Mouse (Mus musculus) neural tube, embryonic 11.5 days (tissue): Measurements from ENCODE around the gene Arl5c. TPM values are rescaled to one million over a fixed set of nuclear protein-coding genes. Genes with fewer than 3 reads are reported as not detected.
"Not testable (repeated sequence)": the region's sequence is repeated elsewhere in the genome, so short reads cannot be mapped to it uniquely, and the experiment has no call there.

Experiments used
- ATAC-seq: fragments of 200-750 bp; cut with Nextera tagmentation; 2 replicates; pipeline ENCODE4 v1.8.0; 2017; ENCODE audit warnings: moderate number of reproducible peaks, mild to moderate bottlenecking, moderate TSS enrichment, moderate library complexity; ENCODE audit not compliant: insufficient read depth, low FRiP score, low TSS enrichment
- DNase-seq: peaks from one replicate; pipeline ENCODE4 v3.0.0-alpha.2; 2015; ENCODE audit warnings: low spot score
- H3K27ac ChIP-seq: fragments of 300-500 bp; sonication (generic); 2 replicates; pipeline ENCODE4 v1.5.1; 2014; ENCODE audit warnings: low read depth, mild to moderate bottlenecking, low read length
- H3K27me3 ChIP-seq: fragments of 300-500 bp; sonication (generic); 2 replicates; pipeline ENCODE4 v1.6.1; 2014; ENCODE audit warnings: mild to moderate bottlenecking, low read length, mixed read lengths; ENCODE audit not compliant: control insufficient read depth, insufficient read depth
- H3K36me3 ChIP-seq: fragments of 300-500 bp; sonication (generic); 2 replicates; pipeline ENCODE4 v1.6.1; 2014; ENCODE audit warnings: mild to moderate bottlenecking, low read length, moderate library complexity, mixed read lengths; ENCODE audit not compliant: control insufficient read depth, insufficient read depth
- H3K4me1 ChIP-seq: fragments of 300-500 bp; sonication (generic); 2 replicates; pipeline ENCODE4 v1.6.1; 2014; ENCODE audit warnings: low read length, mixed read lengths; ENCODE audit not compliant: control insufficient read depth, insufficient read depth
- H3K4me2 ChIP-seq: fragments of 300-500 bp; sonication (generic); 2 replicates; pipeline ENCODE4 v1.6.1; 2014; ENCODE audit warnings: low read depth, mild to moderate bottlenecking, moderate library complexity
- H3K4me3 ChIP-seq: fragments of 300-500 bp; sonication (generic); 2 replicates; pipeline ENCODE4 v1.5.1; 2014; ENCODE audit warnings: low read depth, low read length
- H3K9ac ChIP-seq: fragments of 300-500 bp; sonication (generic); 2 replicates; pipeline ENCODE4 v1.6.1; 2014; ENCODE audit warnings: mild to moderate bottlenecking, low read length
- H3K9me3 ChIP-seq: fragments of 300-500 bp; sonication (generic); 2 replicates; pipeline ENCODE4 v1.6.1; 2016; ENCODE audit warnings: low read length; ENCODE audit not compliant: control insufficient read depth
- WGBS: fragments of 180-500 bp; shearing (Covaris S2); extraction: QIAGEN DNeasy Blood & Tissue Kit; methylation state at CpG from one replicate; pipeline ENCODE4 v1.1.7; 2014; 5-methylcytosine and 5-hydroxymethylcytosine counted together
- polyA plus RNA-seq: library from polyadenylated mRNA; unstranded; fragments of >200 nt; fragmentation: Nextera tagmentation; extraction: Ambion mirVana; gene quantifications from 2 replicates; pipeline ENCODE4 v1.2.1, GENCODE M21; 2014

The Arl5c gene
- polyA plus RNA-seq, 1 experiment from 2014 or later, result 10.6 TPM

DNA sequence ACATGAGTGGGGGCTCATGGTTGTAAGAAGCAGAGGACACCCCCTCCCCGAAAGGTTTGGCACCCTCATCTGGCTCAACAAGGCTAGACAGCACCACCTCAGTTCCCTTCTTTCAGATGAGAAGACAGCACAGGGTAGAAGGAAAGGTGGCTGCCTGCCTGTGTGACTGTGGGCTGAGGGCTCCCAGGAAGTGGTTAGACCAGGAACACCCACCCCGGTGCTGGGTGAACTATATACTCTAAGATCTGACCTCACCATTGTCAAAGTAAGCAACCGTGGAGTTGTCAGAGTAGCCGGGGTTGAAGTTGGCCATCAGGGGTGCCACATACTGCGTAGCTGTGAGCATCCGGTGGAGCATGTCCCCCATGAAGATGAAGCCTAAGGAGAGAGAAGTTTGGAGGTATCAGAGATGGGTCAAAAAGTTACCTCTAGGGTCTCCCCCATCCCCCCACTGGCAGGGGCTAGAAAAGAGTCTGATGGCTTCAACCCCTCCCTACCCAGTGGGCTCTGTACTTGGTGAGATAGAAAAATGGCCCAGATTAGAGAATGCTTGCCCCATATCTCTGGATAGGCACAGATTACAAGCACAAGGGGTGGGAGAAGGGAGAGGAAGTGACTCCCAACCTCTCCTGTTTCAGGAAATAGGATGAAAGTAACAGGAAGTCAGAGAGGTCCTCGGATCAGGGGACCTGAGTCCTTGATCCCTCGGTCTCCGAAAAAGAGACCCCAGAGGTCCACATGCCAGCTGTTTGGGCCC lies 40.7 kb downstream of the Arl5c start:
- no peaks in the 10 kb centered on the region for H3K9me3 ChIP-seq
- H3K4me3 ChIP-seq, result no peak overlapping the region
- H3K9ac ChIP-seq, result no peak overlapping the region
- H3K4me1 ChIP-seq, result peaks cover 4% of the 10 kb centered on the region; the same call in 1 of the 2 replicates
- ATAC-seq, result no peak
- H3K27me3 ChIP-seq, result no peaks in the 10 kb centered on the region
- no peak overlapping the region for H3K4me2 ChIP-seq
- no peak overlapping the region for H3K27ac ChIP-seq
- no peaks in the 10 kb centered on the region for H3K36me3 ChIP-seq
- no peak for DNase-seq
- WGBS, result 87% methylated on average over 9 of the region's 9 CpGs

DNA sequence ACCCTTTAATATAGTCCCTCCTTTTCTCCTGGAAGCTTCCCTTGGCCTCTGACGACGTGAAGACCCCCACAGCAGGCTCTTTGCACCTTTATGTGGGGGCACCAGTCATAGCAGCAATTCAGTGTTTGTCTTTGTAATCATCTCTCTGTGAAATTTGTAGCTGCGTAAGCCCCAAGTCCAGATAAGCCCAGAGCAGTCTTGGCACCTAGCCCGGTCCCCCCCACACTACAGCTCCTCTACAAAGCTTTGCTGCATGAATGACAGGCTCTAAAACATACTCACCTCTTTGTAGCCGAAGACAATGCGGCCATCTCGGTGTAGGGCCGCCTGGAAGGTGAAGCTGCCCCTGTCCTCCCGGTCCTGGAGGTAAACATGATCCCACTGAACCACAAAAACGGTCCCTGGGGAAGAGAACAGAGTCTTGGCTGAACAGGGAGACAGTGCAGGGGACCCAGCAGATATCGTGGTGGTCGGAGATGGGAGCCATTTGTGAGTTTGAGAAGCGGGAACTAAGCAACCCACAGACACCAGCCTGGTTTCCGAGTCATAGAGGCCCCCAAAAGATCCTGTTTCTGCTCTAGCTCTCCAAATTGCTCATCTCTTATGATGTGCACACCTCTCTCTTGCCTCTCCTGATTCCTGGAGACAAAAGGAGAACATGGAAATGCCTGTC lies 41.4 kb downstream of the Arl5c start:
- no peak for DNase-seq
- no peaks in the 10 kb centered on the region for H3K9me3 ChIP-seq
- H3K27ac ChIP-seq, result no peak overlapping the region
- peaks cover 4% of the 10 kb centered on the region; the same call in 1 of the 2 replicates for H3K4me1 ChIP-seq
- H3K36me3 ChIP-seq, result no peaks in the 10 kb centered on the region
- no peak overlapping the region for H3K9ac ChIP-seq
- H3K27me3 ChIP-seq, result no peaks in the 10 kb centered on the region
- 80% methylated on average over 14 of the region's 14 CpGs for WGBS
- H3K4me3 ChIP-seq, result no peak overlapping the region
- no peak overlapping the region for H3K4me2 ChIP-seq
- ATAC-seq, result no peak

DNA sequence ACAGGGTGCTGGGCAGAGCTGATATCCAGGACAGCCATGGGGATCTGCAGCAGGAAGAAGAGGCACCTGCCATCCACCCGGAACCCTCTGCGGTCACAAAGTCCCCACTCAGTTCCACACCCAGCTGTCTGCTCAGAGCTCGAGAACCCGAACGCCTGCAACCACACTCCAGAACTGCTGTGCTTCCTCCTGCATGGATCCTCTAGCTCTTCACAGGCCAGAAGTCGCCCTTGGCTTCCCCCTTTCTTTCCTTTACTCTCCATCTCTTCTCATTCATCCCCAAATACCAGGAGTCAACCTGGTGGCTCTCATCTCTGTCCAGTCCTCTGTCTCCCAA lies 42.1 kb downstream of the Arl5c start:
- WGBS, result 89% methylated on average over 6 of the region's 6 CpGs
- H3K4me3 ChIP-seq, result no peak overlapping the region
- no peak for DNase-seq
- no peaks in the 10 kb centered on the region for H3K36me3 ChIP-seq
- no peak overlapping the region for H3K27ac ChIP-seq
- H3K4me1 ChIP-seq, result peaks cover 4% of the 10 kb centered on the region; the same call in 1 of the 2 replicates
- H3K4me2 ChIP-seq, result no peak overlapping the region
- no peaks in the 10 kb centered on the region for H3K27me3 ChIP-seq
- H3K9ac ChIP-seq, result no peak overlapping the region
- H3K9me3 ChIP-seq, result no peaks in the 10 kb centered on the region
- ATAC-seq, result no peak

DNA sequence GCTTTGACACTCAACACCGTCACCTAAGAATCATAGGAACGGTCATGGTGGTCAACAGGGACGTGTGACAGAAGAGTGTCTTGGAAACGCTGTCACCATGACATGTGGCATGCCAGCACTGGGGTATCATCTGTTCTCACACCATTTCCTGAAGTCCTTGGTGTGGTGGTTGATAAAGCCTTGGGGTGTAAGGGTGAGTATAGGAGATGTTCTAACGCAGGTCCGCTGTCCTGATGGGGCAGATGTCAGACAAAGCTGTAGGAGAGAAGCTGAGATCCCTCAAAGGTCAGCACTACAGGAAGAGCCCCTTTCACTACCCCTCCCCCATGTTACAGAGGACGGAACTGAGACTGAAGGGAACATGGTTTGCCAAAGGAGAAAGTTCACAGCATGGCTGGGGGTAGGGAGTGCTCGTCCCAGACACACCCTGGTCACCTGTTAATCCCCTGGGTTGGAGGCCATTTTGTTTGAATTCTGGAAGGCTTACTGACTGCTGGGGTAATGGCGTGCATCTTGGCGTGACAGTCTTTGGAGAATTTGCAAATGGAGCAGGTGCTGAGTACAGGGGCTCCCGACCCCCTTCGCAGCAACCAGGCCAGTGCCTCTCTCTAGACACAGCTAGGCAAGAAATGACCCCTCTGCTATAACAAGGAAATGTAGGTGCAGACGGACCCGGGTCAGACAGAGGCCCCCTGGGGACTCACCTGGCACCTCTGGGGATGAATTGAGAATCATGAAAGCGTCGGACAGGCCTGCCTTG lies 42.6 kb downstream of the Arl5c start:
- H3K27ac ChIP-seq, result no peak overlapping the region
- no peak for ATAC-seq
- no peak for DNase-seq
- H3K4me2 ChIP-seq, result no peak overlapping the region
- 85% methylated on average over 16 of the region's 16 CpGs for WGBS
- no peaks in the 10 kb centered on the region for H3K36me3 ChIP-seq
- peaks cover 4% of the 10 kb centered on the region; the same call in 1 of the 2 replicates for H3K4me1 ChIP-seq
- H3K4me3 ChIP-seq, result no peak overlapping the region
- no peaks in the 10 kb centered on the region for H3K27me3 ChIP-seq
- H3K9me3 ChIP-seq, result no peaks in the 10 kb centered on the region
- H3K9ac ChIP-seq, result no peak overlapping the region

DNA sequence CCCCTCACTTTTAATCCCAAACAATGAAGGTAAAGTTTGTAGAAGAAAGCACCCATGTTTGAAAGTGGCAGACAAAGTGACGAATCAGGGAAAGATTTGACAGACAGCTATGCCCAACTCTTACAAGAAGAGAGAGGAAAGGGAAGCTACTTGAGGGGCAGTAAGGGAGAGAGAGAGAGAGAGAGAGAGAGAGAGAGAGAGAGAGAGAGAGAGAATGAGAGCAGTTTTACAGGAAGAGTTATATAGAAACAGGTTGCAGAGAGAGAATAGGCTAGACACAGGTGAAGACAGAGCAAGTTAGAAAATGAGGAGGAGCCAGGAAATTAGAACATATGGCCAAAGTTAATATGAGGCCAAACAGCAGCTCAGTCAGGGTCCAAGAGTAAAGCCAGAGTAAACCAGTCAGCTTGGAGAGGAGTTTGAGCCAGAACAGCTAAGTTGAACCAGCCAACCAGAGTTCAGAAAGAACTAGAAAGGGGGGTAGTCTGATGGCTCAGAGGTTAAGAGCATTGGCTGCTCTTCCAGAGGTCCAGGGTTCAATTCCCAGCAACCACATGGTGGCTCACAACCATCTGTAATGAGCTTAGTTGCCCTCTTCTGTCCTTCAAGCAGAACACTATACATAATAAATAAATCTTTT lies 43.5 kb downstream of the Arl5c start:
- 92% methylated on average over 1 of the region's 1 CpGs for WGBS

DNA sequence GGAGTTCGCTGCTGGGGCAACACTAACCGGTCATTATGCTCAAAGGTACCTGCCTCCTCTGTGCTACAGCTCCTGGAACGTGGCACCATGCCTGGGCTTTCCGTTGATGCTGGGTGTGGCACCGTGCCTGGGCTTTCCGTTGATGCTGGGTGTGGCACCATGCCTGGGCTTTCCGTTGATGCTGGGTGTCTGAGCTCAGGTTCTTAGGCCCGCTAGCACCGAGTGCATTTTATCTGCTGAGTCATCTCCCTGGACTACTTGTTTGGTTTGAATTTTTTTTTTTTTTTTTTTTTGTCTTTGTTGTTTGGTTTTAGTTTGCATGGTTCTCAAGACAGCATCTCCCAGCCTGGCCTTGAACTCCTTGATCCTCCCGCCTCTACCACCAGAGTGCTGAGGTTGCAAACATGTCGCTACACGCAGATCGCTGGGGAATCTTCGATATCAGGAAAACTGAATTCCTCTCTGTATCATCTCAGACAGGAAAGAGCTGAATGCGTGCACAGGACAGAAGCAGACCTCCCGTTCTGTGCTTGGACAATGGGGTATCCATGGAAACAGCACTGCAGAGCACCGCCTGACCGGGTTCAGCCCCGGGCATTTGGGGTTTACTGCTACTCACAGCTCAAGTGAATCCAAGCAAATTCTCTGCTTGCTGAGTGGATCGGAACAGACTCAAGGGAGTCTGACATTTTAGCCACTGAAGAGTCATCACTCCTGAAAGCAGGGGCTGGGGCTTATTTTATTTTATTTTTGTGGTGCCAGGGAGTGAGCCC lies 46.1 kb downstream of the Arl5c start:
- DNase-seq (peak; percentile 76), ATAC-seq (peak; percentile 68; the same call in 1 of the 2 replicates)
- no peak overlapping the region for H3K9ac ChIP-seq
- no peak overlapping the region for H3K4me3 ChIP-seq
- WGBS, result 53% methylated on average over 20 of the region's 20 CpGs
- H3K27ac ChIP-seq, result peak overlapping the region; percentile 39
- H3K27me3 ChIP-seq, result no peaks in the 10 kb centered on the region
- H3K36me3 ChIP-seq, result no peaks in the 10 kb centered on the region
- peaks cover 4% of the 10 kb centered on the region; the same call in 1 of the 2 replicates for H3K4me1 ChIP-seq
- no peaks in the 10 kb centered on the region for H3K9me3 ChIP-seq
- H3K4me2 ChIP-seq, result no peak overlapping the region; the same call in 1 of the 2 replicates

More for the DNA sequence above, 43.5 kb downstream of the Arl5c start:
- Histone ChIP-seq H3K9me3 (no peaks in the 10 kb centered on the region), H3K4me3 (no peak overlapping the region), H3K27ac (no peak overlapping the region), H3K4me1 (peaks cover 4% of the 10 kb centered on the region; the same call in 1 of the 2 replicates), H3K4me2 (no peak overlapping the region), H3K9ac (no peak overlapping the region), H3K36me3 (no peaks in the 10 kb centered on the region), H3K27me3 (no peaks in the 10 kb centered on the region)
- ATAC-seq (no peak), DNase-seq (no peak)

DNA sequence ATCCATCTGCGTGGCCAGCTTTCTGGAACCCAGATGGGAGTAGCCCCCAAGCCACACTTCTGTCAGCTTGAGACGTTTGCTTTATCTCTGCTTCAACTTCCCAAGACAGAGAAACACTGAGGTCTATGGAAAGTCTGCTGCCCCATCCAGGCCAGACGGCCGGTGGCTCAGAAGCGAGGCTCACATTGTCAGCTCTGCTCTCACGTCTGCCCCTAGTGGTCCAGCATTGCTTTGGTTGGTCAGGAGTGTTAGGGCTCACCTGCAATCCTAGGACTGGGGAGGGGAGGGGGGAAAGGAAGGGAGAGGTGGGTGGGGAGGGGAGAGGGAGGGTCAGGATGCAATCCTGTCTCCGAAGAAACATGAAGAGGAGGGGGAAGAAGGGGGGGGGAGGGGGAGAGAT lies 48.6 kb downstream of the Arl5c start:
- Histone ChIP-seq H3K4me2 (no peak overlapping the region), H3K4me1 (peaks cover 4% of the 10 kb centered on the region; the same call in 1 of the 2 replicates), H3K9ac (no peak overlapping the region), H3K36me3 (no peaks in the 10 kb centered on the region), H3K9me3 (no peaks in the 10 kb centered on the region), H3K27ac (no peak overlapping the region), H3K4me3 (no peak overlapping the region), H3K27me3 (no peaks in the 10 kb centered on the region)
- DNase-seq (peak; percentile 63), ATAC-seq (no peak)
- WGBS, result 14% methylated on average over 7 of the region's 7 CpGs

DNA sequence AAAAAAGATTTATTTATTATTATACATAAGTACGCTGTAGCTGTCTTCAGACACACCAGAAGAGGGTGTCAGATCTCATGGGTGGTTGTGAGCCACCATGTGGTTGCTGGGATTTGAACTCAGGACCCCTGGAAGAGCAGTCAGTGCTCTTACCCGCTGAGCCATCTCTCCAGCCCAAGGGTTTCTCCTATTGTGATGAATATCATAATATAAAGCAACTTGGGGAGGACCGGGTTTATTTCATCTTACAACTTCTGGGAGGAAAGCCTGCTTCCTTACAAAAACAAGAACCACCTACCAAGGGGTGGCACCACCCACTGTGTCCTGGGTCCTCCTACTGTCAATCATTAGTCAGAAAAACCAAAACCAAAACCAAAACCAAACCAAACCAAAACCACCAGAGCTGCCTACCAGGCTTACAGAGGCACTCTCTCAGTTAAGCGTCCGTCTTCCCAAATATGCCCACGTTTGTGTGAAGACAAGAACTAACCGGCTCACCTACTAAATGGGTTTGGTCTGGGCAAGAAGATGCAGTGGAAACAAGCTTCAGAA lies 50.2 kb downstream of the Arl5c start:
- WGBS, result 91% methylated on average over 7 of the region's 7 CpGs
- not testable (repeated sequence) for H3K4me3 ChIP-seq, ATAC-seq, H3K9me3 ChIP-seq, H3K27ac ChIP-seq, H3K4me1 ChIP-seq, H3K9ac ChIP-seq, H3K36me3 ChIP-seq, H3K27me3 ChIP-seq, DNase-seq, H3K4me2 ChIP-seq
